Mouse (Mus musculus) layer of hippocampus, adult 2 months (tissue): ENCODE measurements at regions not wholly inside any gene's neighbourhood (a gene's known extent, or its start where the extent isn't known, plus 50 kb on each side); places are given as distances from the start of the nearest gene placed in this dataset.

ENCODE experiments used
- DNase-seq, 2 experiments: peaks; one replicate each; pipeline ENCODE4 v3.0.0; 2022; ENCODE audit warnings: low spot score in 2 of 2
- H3K27ac ChIP-seq: fragments of 200-600 bp; 2 replicates; pipeline ENCODE4 v1.8.1; 2022
- H3K4me3 ChIP-seq: fragments of 200-600 bp; 2 replicates; pipeline ENCODE4 v1.8.1; 2022; ENCODE audit warnings: mild to moderate bottlenecking
- CTCF ChIP-seq: fragments of 200-600 bp; conservative IDR thresholded peaks from 2 replicates; pipeline ENCODE4 v1.8.1; 2022; ENCODE audit warnings: antibody characterized with exemption, mild to moderate bottlenecking, moderate library complexity

GRCm38 (mm10) chr10:115664567-115664966, 77.0 kb upstream of the Lgr5 start:
- Histone ChIP-seq H3K4me3 (peak overlapping the region; percentile 38), H3K27ac (no peak overlapping the region)
- TF ChIP-seq CTCF = no peak
- no peak for DNase-seq

DNA sequence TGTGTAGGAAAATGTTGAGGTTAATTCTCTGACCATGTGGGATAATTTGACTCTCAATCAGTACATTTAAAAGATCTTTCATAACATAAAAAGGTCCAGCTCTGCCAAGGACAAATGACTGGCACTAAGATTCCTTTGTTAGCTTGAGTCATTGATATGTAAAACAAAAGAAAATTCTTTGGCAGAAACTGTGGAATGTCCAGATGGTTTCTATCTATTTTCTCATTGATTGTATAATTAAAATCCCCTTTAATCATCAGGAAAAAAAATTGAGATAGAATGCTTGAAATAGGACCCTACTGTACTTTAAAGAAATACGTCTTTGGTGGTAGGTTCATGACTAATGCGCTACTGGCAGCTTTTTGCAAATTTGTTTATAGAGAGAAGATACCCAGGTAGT, 89.1 kb upstream of the Lgr5 start:
- no peak for DNase-seq
- Histone ChIP-seq H3K27ac (no peak overlapping the region), H3K4me3 (no peak overlapping the region)
- TF ChIP-seq CTCF = no peak

DNA sequence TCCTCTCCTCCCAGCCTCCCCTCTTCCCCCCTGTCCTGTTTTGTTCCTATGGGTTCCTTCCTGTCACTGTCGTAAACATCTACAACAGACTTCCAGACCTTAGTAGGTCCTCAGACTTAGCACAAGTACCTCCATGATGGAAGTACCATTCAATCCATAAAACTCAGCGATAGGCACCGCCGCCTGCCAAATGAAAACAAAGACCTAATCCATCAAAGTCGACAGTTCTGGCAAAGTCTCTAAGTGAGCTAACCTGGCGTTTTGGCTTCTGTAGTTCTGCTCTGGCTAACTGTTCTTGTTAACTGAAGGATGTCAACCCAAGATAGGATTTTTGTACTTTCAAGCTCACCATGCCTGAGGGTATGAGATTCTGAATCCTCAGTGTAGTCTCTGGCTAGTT, 93.5 kb upstream of the Lgr5 start:
- H3K27ac ChIP-seq = no peak overlapping the region
- H3K4me3 ChIP-seq = no peak overlapping the region
- DNase-seq = no peak
- TF ChIP-seq CTCF = no peak

DNA sequence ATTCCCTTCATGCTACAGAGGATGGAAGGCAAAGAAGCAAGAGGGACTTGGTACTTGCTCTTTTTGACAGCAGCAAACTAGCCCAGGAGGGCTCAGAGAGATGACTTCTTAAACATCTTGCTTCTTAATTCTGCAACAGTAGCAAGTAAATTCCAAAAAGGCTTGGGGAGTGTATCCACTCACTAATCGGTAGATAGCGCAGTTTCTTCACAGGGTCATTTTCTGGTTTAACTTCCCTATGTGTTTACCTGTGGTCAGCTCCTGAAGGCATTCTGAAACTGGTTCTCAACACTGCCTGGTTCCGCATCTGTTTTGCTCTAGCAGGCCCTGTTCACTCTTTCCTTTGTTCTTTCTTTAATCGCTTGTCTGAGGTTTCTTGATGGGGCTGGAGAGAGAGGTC, 104.4 kb upstream of the Lgr5 start:
- H3K27ac ChIP-seq = no peak overlapping the region
- no peak for TF ChIP-seq CTCF
- DNase-seq = no peak
- H3K4me3 ChIP-seq = no peak overlapping the region

DNA sequence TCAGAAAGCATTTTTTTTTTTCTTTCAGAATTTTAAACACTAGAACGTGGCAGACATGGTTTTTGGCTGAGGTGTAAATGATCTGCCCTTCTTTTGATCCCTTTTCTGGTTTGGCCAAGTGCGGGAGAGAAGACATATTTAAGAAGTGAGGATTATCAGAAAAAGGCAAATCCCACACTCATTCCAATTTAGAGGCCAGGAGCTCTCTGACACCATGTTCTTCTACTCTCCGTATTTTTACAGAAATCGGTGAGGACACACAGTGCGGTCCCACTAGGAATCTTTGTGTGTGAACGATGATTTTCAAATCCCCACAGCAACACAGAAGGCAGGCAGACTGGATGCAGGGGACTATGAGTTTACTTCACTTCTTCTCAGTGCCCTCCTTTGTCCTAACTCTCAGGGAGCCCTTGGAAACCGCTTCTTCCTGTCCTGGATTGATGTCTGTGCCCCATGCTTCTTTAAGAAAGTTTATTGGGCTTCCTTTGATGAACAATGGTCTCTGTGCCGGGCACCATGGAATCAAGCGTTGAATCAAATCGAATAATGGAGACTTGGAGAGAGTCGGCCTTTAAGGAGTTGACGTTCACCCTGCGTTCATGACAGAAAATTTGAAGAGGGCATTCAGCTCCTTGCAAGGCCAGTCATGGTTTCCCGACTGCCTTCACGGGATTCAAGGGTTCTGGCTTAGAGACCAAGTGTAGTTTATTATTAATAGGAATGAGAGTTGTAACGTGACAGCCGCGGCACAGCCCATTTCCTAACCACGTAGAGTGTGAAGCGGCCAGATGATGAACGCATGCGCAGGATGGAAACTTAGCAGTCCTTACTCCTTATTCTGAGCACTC, 106.6 kb upstream of the Lgr5 start:
- TF ChIP-seq CTCF = no peak
- H3K27ac ChIP-seq = no peak overlapping the region
- H3K4me3 ChIP-seq = no peak overlapping the region
- no peak for DNase-seq

- Histone ChIP-seq H3K4me3 (no peak overlapping the region), H3K27ac (no peak overlapping the region)
- DNase-seq = no peak
- no peak for TF ChIP-seq CTCF
Observed at GRCm38 (mm10) chr10:115702358-115702757, 114.3 kb upstream of the Tspan8 start.

- Histone ChIP-seq H3K27ac (no peak overlapping the region), H3K4me3 (no peak overlapping the region)
- DNase-seq = no peak
- TF ChIP-seq CTCF = no peak
Observed at GRCm38 (mm10) chr10:115708623-115709022, 108.0 kb upstream of the Tspan8 start.

- no peak overlapping the region for H3K27ac ChIP-seq
- TF ChIP-seq CTCF = peak; percentile 45
- no peak for DNase-seq
- no peak overlapping the region for H3K4me3 ChIP-seq
Observed at GRCm38 (mm10) chr10:115713896-115714295, 102.7 kb upstream of the Tspan8 start.

DNA sequence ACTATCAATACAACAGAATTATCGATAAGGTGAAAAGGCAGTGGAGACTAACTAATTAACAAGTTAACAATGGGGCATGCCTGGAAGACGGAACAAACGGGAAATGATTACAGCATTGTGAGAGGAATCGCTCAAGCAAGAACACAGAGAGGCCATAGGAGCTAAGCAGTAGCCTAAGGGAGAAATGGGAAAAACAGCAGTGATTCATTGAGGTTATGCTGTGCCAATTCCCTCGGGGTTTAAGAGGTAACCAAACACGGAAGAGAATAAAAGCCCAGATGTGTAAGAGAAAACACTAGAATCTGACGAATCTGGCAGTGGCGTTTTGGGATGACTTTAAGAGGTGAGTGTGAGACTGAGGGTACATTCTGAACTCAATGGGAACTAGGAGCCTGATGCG, 100.5 kb upstream of the Tspan8 start:
- no peak overlapping the region for H3K27ac ChIP-seq
- TF ChIP-seq CTCF = no peak
- no peak overlapping the region for H3K4me3 ChIP-seq
- DNase-seq = no peak

GRCm38 (mm10) chr10:115717064-115717463, 99.6 kb upstream of the Tspan8 start:
- Histone ChIP-seq H3K4me3 (no peak overlapping the region), H3K27ac (no peak overlapping the region)
- TF ChIP-seq CTCF = no peak

DNA sequence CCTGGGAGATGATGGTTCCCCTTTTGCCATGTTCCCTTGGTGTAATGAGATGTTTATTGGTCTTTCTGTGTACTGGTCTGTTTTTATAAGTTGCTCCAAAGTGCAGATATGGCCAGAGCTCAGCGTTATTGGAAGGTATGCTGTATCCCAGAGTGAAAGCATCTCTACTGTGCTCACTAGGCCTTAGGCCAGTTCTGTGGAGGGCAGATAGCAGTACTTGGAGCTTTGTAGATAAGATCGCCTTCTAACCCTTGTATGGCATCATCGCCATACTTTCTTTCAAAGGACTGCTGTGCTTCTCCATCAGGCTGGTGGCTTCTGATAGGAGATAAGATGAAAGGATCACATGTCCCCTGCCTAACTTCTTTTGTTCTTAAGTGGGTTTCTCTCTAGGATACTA, 94.0 kb upstream of the Tspan8 start:
- no peak overlapping the region for H3K4me3 ChIP-seq
- no peak for DNase-seq
- TF ChIP-seq CTCF = no peak
- H3K27ac ChIP-seq = no peak overlapping the region

More at GRCm38 (mm10) chr10:115717064-115717463, 99.6 kb upstream of the Tspan8 start:
- DNase-seq = no peak

GRCm38 (mm10) chr10:115742634-115743347, 73.8 kb upstream of the Tspan8 start:
- TF ChIP-seq CTCF = no peak
- Histone ChIP-seq H3K27ac (no peak overlapping the region), H3K4me3 (no peak overlapping the region)
- no peak for DNase-seq

DNA sequence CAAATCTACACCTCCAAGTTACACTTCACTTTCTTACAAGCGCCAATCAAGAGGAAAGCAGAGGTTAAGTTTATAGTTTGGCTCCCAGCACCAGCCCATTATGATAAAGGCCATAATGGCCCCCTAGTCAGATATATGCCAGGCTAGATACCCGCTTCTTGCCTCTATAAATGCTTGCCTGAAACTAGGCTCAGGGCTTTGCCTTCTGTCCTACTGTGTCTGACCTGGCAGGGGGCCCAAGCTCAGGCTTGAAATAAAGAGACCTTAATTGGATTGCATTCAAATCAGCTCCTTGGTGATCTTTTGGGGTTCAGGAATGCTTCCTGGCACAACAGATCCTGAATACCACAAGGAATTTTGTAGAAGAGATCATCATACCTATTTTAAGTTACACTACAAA, 66.8 kb upstream of the Tspan8 start:
- DNase-seq = no peak
- no peak for TF ChIP-seq CTCF
- Histone ChIP-seq H3K4me3 (no peak overlapping the region), H3K27ac (no peak overlapping the region)

GRCm38 (mm10) chr10:115750250-115750649, 66.4 kb upstream of the Tspan8 start:
- Histone ChIP-seq H3K4me3 (no peak overlapping the region), H3K27ac (no peak overlapping the region)
- DNase-seq = no peak
- no peak for TF ChIP-seq CTCF
